Mouse (Mus musculus) left cerebral cortex, adult 18-20 months (tissue): ENCODE measurements at regions not wholly inside any gene's neighbourhood (a gene's known extent, or its start where the extent isn't known, plus 50 kb on each side); places are given as distances from the start of the nearest gene placed in this dataset.

Source experiments
- DNase-seq, 2 experiments: peaks; one replicate each; pipeline ENCODE4 v3.0.0; 2021 to 2022; ENCODE audit warnings: low spot score in 2 of 2, mixed read lengths in 1 of 2

DNA sequence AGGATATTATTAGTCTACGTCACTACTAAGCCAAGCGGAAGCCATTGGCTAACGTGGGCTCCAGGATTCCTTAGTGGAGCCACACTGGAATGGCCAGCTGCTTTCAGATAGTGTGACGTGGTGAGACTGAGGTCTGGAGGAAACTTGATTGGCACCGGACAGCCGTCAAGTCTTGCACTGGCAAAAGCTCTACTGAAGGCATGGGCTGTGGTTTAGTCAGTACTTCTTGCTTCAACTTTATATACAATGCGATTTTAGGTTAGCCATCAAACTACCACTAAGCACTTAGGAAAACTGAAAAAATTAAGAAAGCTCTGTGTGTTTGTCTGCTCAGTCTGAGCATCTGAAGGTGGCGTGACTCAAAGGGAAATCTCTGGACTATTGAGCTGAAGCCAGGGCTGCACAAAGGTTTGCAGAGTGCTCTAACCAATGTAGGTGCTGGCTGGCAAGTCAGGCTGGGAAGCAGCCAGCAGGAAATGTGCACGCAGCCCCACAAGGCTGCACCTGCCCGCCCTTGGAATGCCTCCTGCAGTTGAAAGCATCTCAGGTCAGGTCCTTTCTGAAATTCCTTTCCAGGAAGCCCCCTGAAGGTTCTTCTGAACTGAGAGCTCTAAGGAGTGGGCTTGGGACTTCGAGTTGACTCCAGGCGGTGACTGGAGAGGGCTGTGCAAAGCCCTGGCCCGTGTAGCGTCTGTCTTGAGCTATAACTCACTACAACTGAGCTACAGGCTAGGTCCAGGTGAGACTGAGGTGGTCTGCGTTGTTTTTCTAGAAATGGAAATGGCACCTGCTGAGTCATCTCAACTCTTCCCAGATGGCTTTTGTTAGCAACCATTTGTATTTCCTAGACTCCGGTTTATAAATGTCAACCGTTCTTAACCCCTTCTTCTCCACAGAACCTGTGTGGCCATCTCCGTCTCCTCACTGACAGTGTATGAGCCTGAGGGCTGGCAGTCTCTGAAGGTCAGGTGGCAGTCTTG, 172.2 kb upstream of the Id2 start:
- no peak for DNase-seq

DNA sequence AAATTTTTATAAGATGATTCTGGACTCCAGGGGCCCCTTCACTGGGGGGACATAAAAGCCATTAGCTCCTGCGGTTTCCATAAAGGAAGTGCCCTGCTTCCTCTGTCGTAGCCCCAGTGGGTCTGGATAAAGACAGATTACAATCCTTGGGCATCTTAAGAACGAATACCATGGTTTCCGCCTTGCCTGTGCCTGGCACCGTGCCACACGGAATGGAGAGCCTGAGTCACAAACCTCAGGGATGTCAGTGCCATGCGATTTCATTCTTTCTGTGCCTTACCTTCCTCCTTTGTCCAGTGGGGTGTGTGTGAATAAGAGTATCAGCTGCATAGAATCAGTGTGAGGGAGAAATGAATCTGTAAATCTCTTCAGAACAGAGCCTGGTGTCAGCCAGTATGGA, 171.4 kb upstream of the Id2 start:
- no peak for DNase-seq

DNA sequence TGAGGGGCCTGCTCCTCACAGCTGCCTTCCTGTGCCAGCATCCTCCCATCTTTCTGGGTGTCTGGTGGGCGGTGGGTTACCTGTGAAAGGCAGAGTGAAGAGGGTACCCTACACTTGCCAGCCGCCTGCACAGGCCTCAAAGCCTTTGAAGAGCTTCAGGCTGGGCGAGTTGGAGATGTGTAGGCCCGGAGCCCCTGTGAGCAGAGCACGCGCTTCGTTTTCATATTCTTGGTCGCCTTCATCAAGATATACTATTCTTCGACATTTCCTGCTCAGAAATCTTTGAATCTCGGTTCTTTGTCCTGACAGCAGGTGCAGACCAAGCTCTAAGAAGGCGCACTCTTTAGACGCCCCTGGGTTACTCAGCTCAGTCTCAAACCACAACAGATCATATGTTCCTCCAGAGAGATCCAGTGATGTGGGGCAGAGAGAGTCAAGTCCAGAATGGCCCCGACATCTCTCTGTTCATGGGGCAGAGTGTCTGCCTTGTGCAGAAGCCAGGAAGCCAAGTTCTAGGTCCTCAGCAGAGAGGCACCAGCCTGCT, 170.7 kb upstream of the Id2 start:
- no peak for DNase-seq

DNA sequence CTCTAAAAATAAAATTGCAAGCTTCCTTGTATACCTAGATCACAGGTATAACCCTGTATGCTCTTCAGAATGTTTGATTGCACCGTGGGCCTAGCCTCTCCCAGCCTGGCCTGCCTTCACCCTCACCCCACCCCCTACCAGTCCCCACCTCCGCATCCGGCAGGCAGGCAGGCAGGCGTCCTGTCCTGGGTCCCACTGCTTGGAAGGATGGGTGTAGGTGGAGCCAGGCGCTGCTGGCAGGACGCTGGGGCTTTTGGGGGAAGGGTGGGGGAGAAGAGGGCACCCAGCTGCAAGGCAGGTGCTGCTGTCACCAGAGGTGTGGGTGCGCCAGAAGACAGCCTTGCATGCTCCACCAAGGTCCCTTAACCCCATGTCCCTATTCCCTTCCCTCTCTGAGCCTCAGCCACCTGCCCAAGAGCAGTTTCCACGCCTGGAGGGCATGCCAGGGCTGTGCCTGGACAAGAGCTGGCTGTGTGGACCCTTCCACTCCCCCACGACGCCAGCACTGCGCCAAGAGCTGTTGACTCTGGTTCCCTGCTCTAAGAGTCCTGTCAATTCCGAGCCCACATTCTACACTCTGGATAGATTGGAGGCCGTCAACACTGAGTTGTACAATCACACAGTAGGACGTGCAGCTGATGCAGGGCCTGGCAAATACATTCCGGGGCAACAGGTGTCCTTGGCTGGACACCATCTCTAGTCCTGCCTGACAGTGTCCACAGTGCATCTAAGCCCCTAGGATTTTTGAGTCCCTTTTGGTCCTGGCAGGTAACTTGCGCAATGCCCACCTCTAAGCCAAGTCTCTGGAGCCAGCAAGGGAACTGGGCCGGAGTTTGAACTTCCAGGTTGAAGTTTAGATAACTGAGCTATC, 170.0 kb upstream of the Id2 start:
- DNase-seq: no peak

GRCm38 (mm10) chr12:25265560-25266525, 168.9 kb upstream of the Id2 start:
- DNase-seq: no peak

DNA sequence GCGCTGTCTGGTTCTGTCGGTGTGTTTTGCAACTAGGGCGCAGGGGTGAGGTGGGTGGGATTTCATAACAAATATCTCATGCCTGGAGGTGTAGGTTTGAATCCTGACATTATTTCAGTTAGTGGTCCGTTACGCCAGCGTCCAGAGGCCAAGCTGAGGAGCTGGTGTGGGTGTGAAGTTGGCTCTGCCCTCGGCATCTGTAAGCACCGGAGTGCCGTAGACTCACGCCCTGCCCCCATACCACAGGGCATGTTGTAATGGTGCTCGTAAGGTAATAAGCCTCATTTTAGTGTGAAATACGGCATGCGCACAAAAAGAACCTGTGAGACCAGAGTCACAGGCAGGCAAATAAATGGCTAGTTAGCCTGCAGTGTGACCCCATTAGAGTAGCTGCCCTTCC, 168.1 kb upstream of the Id2 start:
- no peak for DNase-seq

- DNase-seq: no peak
Observed at GRCm38 (mm10) chr12:25264408-25264807, 167.5 kb upstream of the Id2 start.

DNA sequence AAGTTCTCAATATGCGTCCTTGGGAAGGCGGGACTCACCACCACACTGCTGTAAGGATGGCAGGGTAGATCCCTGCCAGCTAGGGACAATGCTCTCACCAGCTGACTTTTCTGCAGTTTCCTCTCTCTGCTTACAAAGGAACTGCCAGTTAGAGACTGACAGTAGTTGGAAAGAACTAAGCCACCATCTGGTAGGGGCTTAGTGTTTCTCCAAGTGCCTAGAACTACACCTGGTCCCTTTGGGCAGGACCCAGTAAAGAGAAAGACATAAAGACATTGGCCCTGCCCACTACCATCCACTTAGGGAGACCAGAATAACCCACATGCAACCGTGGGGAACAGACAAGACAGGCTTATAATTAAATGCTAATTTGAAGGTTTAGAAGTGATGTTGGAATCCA, 165.5 kb upstream of the Id2 start:
- DNase-seq: no peak

- DNase-seq: no peak
Observed at GRCm38 (mm10) chr12:25259123-25259522, 162.2 kb upstream of the Id2 start.

DNA sequence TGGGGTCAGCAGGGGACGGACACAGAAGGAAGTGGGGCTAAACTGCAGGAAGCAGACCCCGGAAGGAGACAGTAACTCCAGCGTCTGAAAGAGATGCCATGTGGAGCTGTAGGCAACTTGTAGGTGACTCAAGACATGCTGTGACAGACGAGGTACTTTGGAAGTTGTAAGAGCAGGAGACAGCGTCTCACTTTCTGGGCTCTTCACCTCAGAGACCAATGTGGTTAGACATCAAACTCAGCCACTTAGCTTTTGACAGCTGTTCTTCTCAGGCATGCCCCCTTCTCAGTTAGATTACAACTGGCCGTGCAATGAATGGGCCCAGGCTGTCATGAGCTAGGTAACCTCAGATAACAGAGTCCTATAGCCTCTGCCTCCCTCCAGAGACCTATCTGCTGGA, 159.3 kb upstream of the Id2 start:
- DNase-seq: no peak

- no peak for DNase-seq
Observed at GRCm38 (mm10) chr12:25254716-25255115, 157.8 kb upstream of the Id2 start.

GRCm38 (mm10) chr12:25252776-25253510, 156.0 kb upstream of the Id2 start:
- no peak for DNase-seq

GRCm38 (mm10) chr12:25251411-25252171, 154.7 kb upstream of the Id2 start:
- no peak for DNase-seq

DNA sequence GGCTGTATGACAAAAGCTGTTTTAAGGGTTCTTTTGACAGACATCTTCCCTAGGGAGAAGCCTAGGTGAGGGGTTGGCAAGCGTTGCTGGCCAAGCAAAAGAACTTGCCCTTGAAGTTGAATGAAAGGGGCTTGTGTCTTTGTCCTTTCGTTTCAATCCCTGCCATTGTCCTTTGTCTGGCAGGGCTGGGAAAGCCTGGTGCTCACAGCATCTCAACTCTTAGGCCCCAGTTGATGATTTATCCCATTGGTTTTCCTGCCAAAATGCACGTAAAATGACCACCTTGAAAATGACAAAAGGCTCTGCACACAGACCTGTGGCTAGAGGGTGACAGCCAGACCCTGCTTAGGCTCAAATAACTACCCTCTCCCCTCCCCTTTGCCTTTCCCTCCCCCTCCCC, 153.9 kb upstream of the Id2 start:
- no peak for DNase-seq

- DNase-seq: no peak
Observed at GRCm38 (mm10) chr12:25248681-25249366, 151.9 kb upstream of the Id2 start.

DNA sequence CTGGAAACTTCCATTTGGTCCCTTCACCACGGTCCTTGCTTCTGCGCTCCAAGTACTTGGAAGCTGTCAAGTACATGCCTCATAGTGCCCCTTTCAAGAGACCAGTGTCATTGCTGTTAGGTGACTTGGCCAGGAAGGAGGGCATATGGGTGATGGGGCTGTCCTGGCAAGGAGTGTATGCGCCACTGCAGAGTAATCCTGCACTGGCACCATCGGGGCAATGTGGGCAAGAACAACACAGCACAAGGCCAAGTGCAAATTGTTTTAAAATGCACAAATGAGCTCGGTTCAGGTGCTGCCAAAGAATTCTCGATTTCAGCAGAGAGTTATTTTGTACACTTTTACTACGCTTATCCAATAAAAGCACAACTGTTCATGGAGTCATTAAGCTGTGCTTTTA, 149.6 kb upstream of the Id2 start:
- DNase-seq: no peak

DNA sequence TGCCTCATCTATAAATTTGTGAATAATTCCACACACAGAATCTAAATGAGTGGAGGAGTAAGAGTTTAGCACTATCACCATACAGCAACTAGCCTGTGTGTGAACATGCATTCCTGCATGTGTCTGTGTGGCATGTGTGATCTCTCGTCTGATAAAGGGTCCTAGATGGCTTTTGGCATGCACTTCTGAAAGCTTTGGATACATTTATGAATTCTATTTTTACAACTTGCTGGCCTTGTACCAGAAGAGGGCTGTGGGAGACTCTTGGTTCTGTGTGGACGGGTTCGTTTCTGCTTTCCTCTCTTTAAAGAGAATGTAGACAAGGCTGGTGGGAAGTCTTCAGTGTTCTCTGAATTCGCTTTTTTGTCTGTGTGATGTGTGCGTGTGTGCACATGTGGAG, 148.7 kb upstream of the Id2 start:
- DNase-seq: no peak

DNA sequence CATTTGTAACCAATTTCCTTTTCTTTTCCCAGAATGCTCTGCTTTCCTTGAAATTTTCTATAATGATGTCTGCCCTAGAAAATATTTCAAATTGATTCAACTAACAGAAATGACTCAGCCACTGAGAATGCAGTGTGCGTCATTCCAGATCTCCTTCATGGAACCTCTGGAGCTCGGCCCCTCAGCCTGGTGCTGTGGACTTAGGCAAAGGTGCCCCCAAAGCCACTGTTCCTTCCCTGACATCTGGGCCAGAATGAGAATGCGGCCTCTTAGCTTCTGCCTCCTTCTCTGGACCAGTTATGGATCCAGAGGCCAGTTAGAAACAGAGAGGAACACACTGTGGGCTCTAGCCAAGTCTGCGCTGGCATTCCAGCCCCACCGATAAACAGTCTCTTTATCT, 148.3 kb upstream of the Id2 start:
- DNase-seq: no peak

DNA sequence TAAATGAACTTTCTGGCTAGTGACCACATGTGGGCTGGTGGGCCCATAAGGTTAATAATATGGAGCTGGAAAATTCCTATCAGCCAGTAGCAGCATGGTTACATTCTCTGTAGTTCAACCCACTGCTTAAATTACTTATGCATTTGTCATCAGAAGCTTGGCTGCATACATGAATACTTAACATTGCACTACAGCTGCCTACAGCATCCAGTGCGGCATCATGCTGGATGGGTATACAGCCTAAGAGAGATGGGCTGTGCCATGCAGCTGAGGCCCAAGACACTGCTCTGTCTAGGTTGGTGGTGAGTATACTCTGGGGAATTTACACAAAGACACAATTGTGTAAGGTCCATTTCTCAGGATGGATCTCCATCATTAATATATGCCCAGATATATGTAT, 147.7 kb upstream of the Id2 start:
- no peak for DNase-seq
